Mouse (Mus musculus) cerebellum, postnatal 4 days (tissue): ENCODE data around the gene Spata4.
"Not testable (repeated sequence)": the region's sequence is repeated elsewhere in the genome, so short reads cannot be mapped to it uniquely, and the experiment has no call there.

ENCODE experiments used
- DNase-seq, 2 experiments: peaks; one replicate each; pipeline ENCODE4 v3.0.0; 2022; ENCODE audit warnings: low spot score in 2 of 2, mixed read lengths in 1 of 2

Gene Spata4

GRCm38 (mm10) chr8:54600671-54601251 lies at the start of gene Spata4:
Spata4 (plus strand) TSS chr8:54600781.
- peak in 1 of 2 experiments; percentile 42 for DNase-seq

- DNase-seq, result no peak
These were observed 45.7 kb upstream of the Spata4 start for GRCm38 (mm10) chr8:54554921-54555320.

- DNase-seq, result no peak
These were observed 38.4 kb upstream of the Spata4 start for GRCm38 (mm10) chr8:54562137-54562536.

GRCm38 (mm10) chr8:54565181-54565580 lies 35.4 kb upstream of the Spata4 start:
- DNase-seq, result no peak

GRCm38 (mm10) chr8:54565603-54566260 lies 34.8 kb upstream of the Spata4 start:
- DNase-seq, result no peak

- DNase-seq, result no peak
These were observed 33.4 kb upstream of the Spata4 start for GRCm38 (mm10) chr8:54567168-54567567.

GRCm38 (mm10) chr8:54570618-54571609 lies 29.7 kb upstream of the Spata4 start:
- DNase-seq, result no peak

- no peak for DNase-seq
These were observed 19.1 kb upstream of the Spata4 start for GRCm38 (mm10) chr8:54581436-54581835.

- DNase-seq, result no peak
These were observed 17.7 kb upstream of the Spata4 start for GRCm38 (mm10) chr8:54582886-54583285.

GRCm38 (mm10) chr8:54594634-54595033 lies 5.9 kb upstream of the Spata4 start:
- DNase-seq, result no peak

- no peak for DNase-seq
These were observed 4.5 kb upstream of the Spata4 start for GRCm38 (mm10) chr8:54596051-54596450.

GRCm38 (mm10) chr8:54596940-54597339 lies 3.6 kb upstream of the Spata4 start:
- no peak for DNase-seq

- no peak for DNase-seq
These were observed 3.2 kb upstream of the Spata4 start for GRCm38 (mm10) chr8:54597386-54597785.

- no peak for DNase-seq
These were observed 2.9 kb downstream of the Spata4 start for GRCm38 (mm10) chr8:54603440-54603839.

- DNase-seq, result no peak
These were observed 8.8 kb downstream of the Spata4 start for GRCm38 (mm10) chr8:54609336-54609735.

GRCm38 (mm10) chr8:54610238-54610637 lies 9.7 kb downstream of the Spata4 start:
- DNase-seq, result no peak

GRCm38 (mm10) chr8:54616710-54617109 lies 16.1 kb downstream of the Spata4 start:
- not testable (repeated sequence) for DNase-seq

GRCm38 (mm10) chr8:54638634-54639033 lies 38.1 kb downstream of the Spata4 start:
- DNase-seq, result no peak
